Mouse (Mus musculus): ENCODE measurements around the gene Fam214a. TPM values are rescaled to one million over a fixed set of nuclear protein-coding genes. Genes with fewer than 3 reads are reported as not detected.
A peak's percentile ranks its signal among the peaks of the same experiment; 100 is the strongest.

The Fam214a gene
- polyA plus RNA-seq, 1 experiment from 2014 or later: 10.3 TPM

DNA sequence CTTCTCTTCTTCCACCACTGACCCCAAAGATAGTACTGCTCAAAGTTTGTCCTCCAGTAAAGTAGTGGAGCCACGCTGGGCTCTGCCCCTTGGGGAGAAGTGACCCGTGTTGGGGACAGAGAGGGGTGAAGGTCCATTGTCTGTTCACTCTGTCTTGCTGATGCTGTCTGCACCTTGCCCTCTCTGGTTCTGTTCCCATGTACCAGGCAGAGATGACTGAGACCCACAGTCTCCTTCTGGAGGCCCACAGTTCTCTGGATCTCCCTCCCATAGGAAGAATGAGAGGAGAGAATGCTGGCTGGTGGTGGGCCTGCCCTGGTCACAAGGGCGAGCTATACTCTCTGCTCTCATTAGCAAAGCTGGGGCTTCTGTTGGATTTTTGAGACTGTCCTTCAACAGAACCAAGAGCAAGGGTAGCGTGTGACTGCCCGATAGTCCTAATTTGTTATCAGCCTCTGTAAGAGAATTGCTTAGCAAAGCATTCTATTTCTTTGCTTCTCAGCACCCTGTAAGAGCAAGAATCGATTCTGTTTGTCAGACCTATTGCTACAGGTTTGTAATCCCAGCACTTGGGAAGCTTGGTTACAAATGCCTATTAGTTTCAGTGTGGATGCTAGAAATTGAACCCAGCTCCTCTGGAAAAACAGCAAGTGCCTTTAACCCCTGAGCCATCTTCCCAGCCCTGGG is 29.2 kb upstream of the Fam214a start:
- no peak for DNase-seq (ENCODE audit: extremely low spot score, low spot score)
- no peaks in the 10 kb centered on the region for H3K9me3 ChIP-seq
- H3K27me3 ChIP-seq (ENCODE audit: poor library complexity, severe bottlenecking): peaks cover 12% of the 10 kb centered on the region
- peak overlapping the region; percentile 78 for H3K27ac ChIP-seq
- no peak overlapping the region for H3K4me3 ChIP-seq
- no peaks in the 10 kb centered on the region for H3K36me3 ChIP-seq (replicated peaks)
- WGBS: 84% methylated on average over 6 of the region's 6 CpGs
- H3K4me1 ChIP-seq: peaks cover 48% of the 10 kb centered on the region

- 20% methylated on average over 10 of the region's 10 CpGs for WGBS
- peak overlapping the region; percentile 78 for H3K27ac ChIP-seq
- peak; percentile 55 for DNase-seq (ENCODE audit: extremely low spot score, low spot score)
Observed at GRCm38 (mm10) chr9:74925220-74925769, 27.4 kb upstream of the Fam214a start.

DNA sequence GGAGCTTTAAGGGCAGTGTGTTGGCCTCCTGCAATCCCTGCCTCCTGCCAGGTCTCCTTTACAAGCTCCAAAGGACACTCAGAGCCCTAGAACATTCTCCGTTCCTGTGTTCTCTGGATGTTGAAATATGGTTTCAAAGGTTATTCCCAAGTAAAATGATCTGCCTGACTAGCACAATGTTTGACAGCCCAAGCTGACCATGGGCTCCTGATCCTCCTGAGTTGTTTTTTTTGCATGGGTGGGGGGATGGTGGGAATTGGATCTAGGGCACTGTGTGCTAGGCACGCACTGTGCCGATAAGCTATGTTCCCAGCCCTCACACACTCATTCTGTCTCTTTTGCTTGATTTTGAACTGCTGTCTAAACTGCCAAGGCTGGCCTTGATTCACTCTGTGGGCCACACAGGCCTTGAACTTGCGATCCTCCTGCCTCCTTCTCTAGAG is 22.7 kb upstream of the Fam214a start:
- no peaks in the 10 kb centered on the region for H3K9me3 ChIP-seq
- H3K27me3 ChIP-seq (ENCODE audit: poor library complexity, severe bottlenecking): no peaks in the 10 kb centered on the region; the same call in 1 of the 2 replicates
- H3K4me3 ChIP-seq: no peak overlapping the region
- no peaks in the 10 kb centered on the region for H3K36me3 ChIP-seq (replicated peaks)
- WGBS: 91% methylated on average over 4 of the region's 4 CpGs
- peaks cover 14% of the 10 kb centered on the region for H3K4me1 ChIP-seq
- no peak overlapping the region for H3K27ac ChIP-seq
- DNase-seq (ENCODE audit: extremely low spot score, low spot score): no peak

More at GRCm38 (mm10) chr9:74925220-74925769, 27.4 kb upstream of the Fam214a start:
- Histone ChIP-seq H3K9me3 (no peaks in the 10 kb centered on the region), H3K4me1 (peaks cover 48% of the 10 kb centered on the region), H3K4me3 (no peak overlapping the region), H3K36me3 (replicated peaks) (no peaks in the 10 kb centered on the region), H3K27me3 (ENCODE audit: poor library complexity, severe bottlenecking) (peaks cover 12% of the 10 kb centered on the region)

- WGBS: 80% methylated on average over 5 of the region's 5 CpGs
- peaks cover 8% of the 10 kb centered on the region for H3K4me1 ChIP-seq
- no peak for DNase-seq (ENCODE audit: extremely low spot score, low spot score)
- H3K27me3 ChIP-seq (ENCODE audit: poor library complexity, severe bottlenecking): no peaks in the 10 kb centered on the region; the same call in 1 of the 2 replicates
- H3K4me3 ChIP-seq: no peak overlapping the region
- no peaks in the 10 kb centered on the region for H3K36me3 ChIP-seq (replicated peaks)
- no peaks in the 10 kb centered on the region for H3K9me3 ChIP-seq
- no peak overlapping the region for H3K27ac ChIP-seq
Observed at GRCm38 (mm10) chr9:74930653-74931052, 22.0 kb upstream of the Fam214a start.

- peaks cover 3% of the 10 kb centered on the region; the same call in 1 of the 2 replicates for H3K4me1 ChIP-seq
- H3K27me3 ChIP-seq (ENCODE audit: poor library complexity, severe bottlenecking): no peaks in the 10 kb centered on the region
- 87% methylated on average over 3 of the region's 3 CpGs for WGBS
- no peak overlapping the region for H3K27ac ChIP-seq
- H3K9me3 ChIP-seq: no peaks in the 10 kb centered on the region
- H3K4me3 ChIP-seq: no peak overlapping the region
- no peaks in the 10 kb centered on the region for H3K36me3 ChIP-seq (replicated peaks)
- no peak for DNase-seq (ENCODE audit: extremely low spot score, low spot score)
Observed at GRCm38 (mm10) chr9:74935289-74935688, 17.4 kb upstream of the Fam214a start.

- Histone ChIP-seq H3K4me1 (no peaks in the 10 kb centered on the region), H3K27me3 (ENCODE audit: poor library complexity, severe bottlenecking) (no peaks in the 10 kb centered on the region), H3K4me3 (no peak overlapping the region), H3K36me3 (replicated peaks) (no peaks in the 10 kb centered on the region), H3K9me3 (no peaks in the 10 kb centered on the region), H3K27ac (no peak overlapping the region)
- DNase-seq (ENCODE audit: extremely low spot score, low spot score): no peak
- 95% methylated on average over 3 of the region's 3 CpGs for WGBS
Observed at GRCm38 (mm10) chr9:74937761-74938160, 14.9 kb upstream of the Fam214a start.

DNA sequence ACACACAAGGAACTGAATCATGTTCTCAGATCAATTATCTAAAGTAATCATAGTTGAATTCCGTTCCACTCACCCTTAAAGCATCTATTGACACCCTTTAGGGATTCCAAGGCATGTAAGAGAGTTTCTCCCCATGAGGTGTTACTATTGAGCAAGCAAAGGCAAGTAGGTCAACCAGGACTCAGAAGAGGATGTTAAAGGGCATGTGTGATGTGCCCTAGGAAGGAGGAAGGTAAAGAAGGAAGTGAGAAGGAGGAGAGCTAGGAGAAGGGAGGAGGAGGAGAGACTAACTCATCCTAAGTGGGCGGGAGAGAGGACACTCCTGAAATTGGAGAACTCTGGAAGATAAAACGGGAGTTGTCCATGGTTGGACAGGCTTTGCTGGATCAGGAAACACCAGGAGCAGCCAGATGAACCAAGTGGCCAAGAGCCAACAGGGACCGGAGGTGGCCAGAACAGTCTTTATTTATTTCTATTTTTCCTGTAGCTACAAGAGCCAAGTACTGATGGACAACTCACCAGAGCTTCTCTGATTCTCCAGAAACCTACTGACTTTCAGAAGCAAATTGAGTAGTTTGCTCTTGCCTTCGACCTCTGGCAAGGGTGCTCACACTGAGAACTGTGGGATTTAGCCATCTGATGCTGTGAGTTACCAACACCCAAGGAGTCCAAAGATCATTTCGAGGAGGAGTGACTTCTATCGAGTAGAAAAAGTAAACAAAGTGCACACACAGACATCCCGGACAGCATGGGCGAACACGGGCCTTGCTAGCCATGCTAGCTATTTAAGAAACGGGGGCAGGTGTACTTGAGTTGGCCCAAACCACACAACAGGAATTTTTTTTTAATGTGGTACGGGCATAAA is 13.8 kb upstream of the Fam214a start:
- no peak for DNase-seq (ENCODE audit: extremely low spot score, low spot score)
- no peaks in the 10 kb centered on the region for H3K9me3 ChIP-seq
- no peak overlapping the region for H3K27ac ChIP-seq
- H3K27me3 ChIP-seq (ENCODE audit: poor library complexity, severe bottlenecking): no peaks in the 10 kb centered on the region
- no peak overlapping the region for H3K4me3 ChIP-seq
- no peaks in the 10 kb centered on the region for H3K36me3 ChIP-seq (replicated peaks)
- 86% methylated on average over 12 of the region's 12 CpGs for WGBS
- H3K4me1 ChIP-seq: peaks cover 7% of the 10 kb centered on the region; the same call in 1 of the 2 replicates

DNA sequence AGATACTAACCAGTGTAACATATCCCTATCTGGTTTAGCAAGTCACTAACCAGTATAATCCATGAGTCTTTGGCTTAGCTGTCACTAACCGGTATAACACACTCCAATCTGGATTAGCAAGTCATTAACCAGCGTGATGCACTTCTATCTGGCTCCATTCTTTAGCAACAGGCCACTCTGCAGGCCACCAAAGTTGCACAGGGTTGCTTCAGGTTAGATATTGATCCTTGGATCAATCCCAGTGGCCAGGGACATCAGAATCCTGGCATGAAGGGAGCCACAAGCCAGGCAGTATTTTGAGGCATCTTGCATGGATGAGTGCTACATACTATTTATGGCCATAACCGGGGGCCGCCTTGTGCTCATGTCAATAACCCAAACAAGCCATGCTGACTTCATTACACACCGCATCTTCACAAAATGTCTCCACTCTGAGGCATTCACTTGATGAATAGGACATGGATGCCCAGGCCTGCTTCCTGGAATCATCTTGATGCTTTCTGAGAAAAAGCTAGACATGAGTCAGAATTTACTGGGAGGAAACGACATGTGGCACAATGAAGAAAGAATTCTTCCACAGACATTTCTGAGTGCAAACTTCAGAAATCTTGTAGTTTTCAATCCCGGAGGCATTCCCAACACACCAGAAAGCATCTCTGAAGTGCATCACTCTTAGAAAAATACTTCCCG is 5.8 kb upstream of the Fam214a start:
- no peaks in the 10 kb centered on the region for H3K27me3 ChIP-seq (ENCODE audit: poor library complexity, severe bottlenecking)
- no peaks in the 10 kb centered on the region for H3K36me3 ChIP-seq (replicated peaks)
- no peak for DNase-seq (ENCODE audit: extremely low spot score, low spot score)
- H3K4me3 ChIP-seq: no peak overlapping the region
- no peak overlapping the region for H3K27ac ChIP-seq
- no peaks in the 10 kb centered on the region for H3K9me3 ChIP-seq
- H3K4me1 ChIP-seq: peaks cover 7% of the 10 kb centered on the region; the same call in 1 of the 2 replicates
- WGBS: 90% methylated on average over 8 of the region's 8 CpGs

DNA sequence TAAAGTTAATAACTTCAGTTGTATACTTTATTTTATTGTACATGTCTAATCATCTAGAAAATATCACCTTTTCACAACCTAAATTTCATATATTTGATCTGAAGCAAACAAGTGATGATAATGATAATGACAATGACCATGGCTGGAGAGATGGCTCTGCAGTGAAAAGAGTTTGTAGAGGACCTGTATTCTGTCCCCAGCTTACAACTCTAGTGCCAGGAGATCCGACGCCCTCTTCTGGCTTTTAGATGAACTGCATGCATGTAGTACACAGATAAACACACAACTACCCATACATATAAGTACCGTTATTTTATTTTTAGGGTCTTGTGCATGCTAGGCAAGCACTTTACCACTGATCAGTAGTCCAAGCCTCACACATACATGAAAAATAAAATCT is 1.2 kb upstream of the Fam214a start:
- peaks cover 22% of the 10 kb centered on the region for H3K4me1 ChIP-seq
- H3K27me3 ChIP-seq (ENCODE audit: poor library complexity, severe bottlenecking): no peaks in the 10 kb centered on the region
- H3K9me3 ChIP-seq: no peaks in the 10 kb centered on the region; the same call in 1 of the 2 replicates
- 34% methylated on average over 3 of the region's 3 CpGs for WGBS
- no peak for DNase-seq (ENCODE audit: extremely low spot score, low spot score)
- H3K27ac ChIP-seq: no peak overlapping the region
- peaks cover 5% of the 10 kb centered on the region for H3K36me3 ChIP-seq (replicated peaks)
- no peak overlapping the region for H3K4me3 ChIP-seq

DNA sequence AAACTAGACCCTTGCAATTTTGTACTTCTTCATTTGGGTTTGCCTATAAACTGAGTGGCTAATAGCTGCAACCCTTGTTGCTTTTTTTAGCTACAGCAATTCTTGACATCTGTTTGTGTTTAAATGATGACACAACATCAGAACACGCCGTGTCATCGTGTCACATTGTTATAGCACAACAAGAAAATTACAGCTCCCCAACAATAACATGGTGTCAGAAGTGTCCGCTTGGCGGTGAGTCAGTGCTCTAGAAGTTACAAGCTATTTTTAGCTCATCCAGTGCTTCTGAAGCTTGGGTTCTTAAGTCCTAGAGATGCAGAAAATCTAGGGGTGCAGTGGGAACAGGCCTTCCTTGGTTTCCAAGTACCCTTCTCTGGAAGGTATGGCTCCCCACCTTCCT is 578 bp upstream of the Fam214a start:
- Histone ChIP-seq H3K9me3 (no peaks in the 10 kb centered on the region; the same call in 1 of the 2 replicates), H3K27ac (peak overlapping the region; percentile 93), H3K27me3 (ENCODE audit: poor library complexity, severe bottlenecking) (no peaks in the 10 kb centered on the region), H3K36me3 (replicated peaks) (peaks cover 5% of the 10 kb centered on the region), H3K4me3 (peak overlapping the region; percentile 92), H3K4me1 (peaks cover 22% of the 10 kb centered on the region)
- no peak for DNase-seq (ENCODE audit: extremely low spot score, low spot score)
- 59% methylated on average over 5 of the region's 5 CpGs for WGBS

- Histone ChIP-seq H3K9me3 (no peaks in the 10 kb centered on the region; the same call in 1 of the 2 replicates), H3K27ac (peak overlapping the region; percentile 93), H3K36me3 (replicated peaks) (peaks cover 7% of the 10 kb centered on the region), H3K4me1 (peaks cover 22% of the 10 kb centered on the region), H3K4me3 (peak overlapping the region; percentile 92), H3K27me3 (ENCODE audit: poor library complexity, severe bottlenecking) (no peaks in the 10 kb centered on the region)
- peak; percentile 44 for DNase-seq (ENCODE audit: extremely low spot score, low spot score)
- WGBS: 10% methylated on average over 31 of the region's 31 CpGs
Observed at GRCm38 (mm10) chr9:74953265-74953958, 728 bp downstream of the Fam214a start.

GRCm38 (mm10) chr9:74953959-74954279 is 1.2 kb downstream of the Fam214a start:
- H3K27ac ChIP-seq: 0 out of 2 replicates have a peak overlapping the region, but pooled peaks have one; percentile 93
- no peak for DNase-seq (ENCODE audit: extremely low spot score, low spot score)
- H3K9me3 ChIP-seq: no peaks in the 10 kb centered on the region; the same call in 1 of the 2 replicates
- no peaks in the 10 kb centered on the region for H3K27me3 ChIP-seq (ENCODE audit: poor library complexity, severe bottlenecking)
- peaks cover 9% of the 10 kb centered on the region for H3K36me3 ChIP-seq (replicated peaks)
- 63% methylated on average over 2 of the region's 2 CpGs for WGBS
- H3K4me1 ChIP-seq: peaks cover 22% of the 10 kb centered on the region
- peak overlapping the region; percentile 92 for H3K4me3 ChIP-seq

Data from forebrain, embryonic 10.5 days (tissue).